Mouse (Mus musculus): ENCODE results near the gene Styxl1. TPM values are rescaled to one million over a fixed set of nuclear protein-coding genes. Genes with fewer than 3 reads are reported as not detected.

Gene Styxl1
- total RNA-seq, 2 experiments from 2014 or later: not detected

- TF ChIP-seq CTCF (conservative IDR thresholded peaks at IDR 0.05): peak; percentile 81
- peak in 1 of 2 experiments; percentile 36 for DNase-seq (ENCODE audit: low spot score in 2 of 2)
- Histone ChIP-seq H3K27ac (no peak overlapping the region), H3K4me3 (no peak overlapping the region)
These were observed 21.6 kb upstream of the Styxl1 start for GRCm38 (mm10) chr5:135799746-135800145.

DNA sequence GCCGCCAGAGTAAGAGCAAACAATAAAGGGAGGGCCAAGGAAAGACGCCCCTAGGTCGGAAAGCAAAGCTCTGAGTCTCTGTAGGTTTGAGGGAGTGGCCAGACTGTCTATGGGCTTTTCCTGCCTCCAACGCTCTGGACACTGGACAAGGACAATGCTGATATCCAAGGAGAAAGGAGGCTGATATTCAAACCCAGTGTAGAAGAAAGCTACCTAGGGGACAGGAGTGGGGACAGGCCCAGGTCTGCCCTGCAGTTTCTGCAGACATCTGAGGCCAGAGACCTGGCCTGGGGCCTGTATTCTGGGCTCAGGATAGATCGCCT, 16.6 kb upstream of the Styxl1 start:
- no peak for DNase-seq (ENCODE audit: low spot score in 2 of 2)
- no peak; the same call in 1 of the 2 replicates for TF ChIP-seq CTCF (conservative IDR thresholded peaks at IDR 0.05)
- Histone ChIP-seq H3K27ac (peak overlapping the region; percentile 76; the same call in 1 of the 2 replicates), H3K4me3 (no peak overlapping the region; the same call in 1 of the 2 replicates)

DNA sequence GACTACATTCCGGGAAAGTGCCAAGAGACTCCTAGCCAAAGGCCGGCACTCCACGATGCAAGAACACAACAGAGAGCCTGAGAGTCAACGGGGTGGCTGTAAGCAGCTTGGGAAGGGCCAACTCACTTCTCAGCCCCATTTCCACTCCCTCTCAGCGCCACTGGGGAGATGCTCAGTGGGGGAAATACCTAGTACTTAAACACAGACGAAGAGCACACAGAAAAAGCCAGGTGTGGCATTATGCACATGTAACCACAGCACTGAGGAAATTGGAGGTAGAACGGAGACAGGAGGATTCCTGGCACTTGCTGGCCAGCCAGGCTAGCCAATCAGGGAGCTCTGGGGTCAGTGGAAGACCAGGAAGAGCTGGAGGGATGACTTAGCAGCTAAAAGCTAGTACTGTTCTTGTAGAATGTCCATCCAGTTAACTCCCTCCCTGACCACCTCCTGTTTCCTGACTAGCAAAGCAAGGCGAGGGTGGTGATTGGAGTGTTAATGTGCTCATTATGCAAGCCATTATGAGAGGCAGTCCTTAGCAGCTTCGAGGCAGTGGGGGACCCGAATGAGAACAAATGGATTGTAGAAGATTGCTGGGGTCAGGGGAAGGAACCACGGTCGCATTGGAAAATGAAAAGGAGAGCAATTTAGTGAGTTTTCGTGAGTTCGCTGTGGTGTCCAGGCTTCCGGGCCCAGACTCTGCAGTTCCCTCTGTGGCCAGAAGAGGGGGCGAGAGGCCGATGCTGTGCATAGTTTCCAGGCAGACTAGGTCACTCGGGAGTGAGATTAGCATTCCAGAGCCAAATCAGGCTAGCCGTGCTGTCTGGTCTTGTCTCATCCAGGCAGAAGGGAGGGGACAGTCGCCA, 16.0 kb upstream of the Styxl1 start:
- TF ChIP-seq CTCF (conservative IDR thresholded peaks at IDR 0.05): peak; percentile 98
- peak; percentile 83 to 93 for DNase-seq (ENCODE audit: low spot score in 2 of 2)
- Histone ChIP-seq H3K4me3 (peak overlapping the region; percentile 38), H3K27ac (peak overlapping the region; percentile 76)

DNA sequence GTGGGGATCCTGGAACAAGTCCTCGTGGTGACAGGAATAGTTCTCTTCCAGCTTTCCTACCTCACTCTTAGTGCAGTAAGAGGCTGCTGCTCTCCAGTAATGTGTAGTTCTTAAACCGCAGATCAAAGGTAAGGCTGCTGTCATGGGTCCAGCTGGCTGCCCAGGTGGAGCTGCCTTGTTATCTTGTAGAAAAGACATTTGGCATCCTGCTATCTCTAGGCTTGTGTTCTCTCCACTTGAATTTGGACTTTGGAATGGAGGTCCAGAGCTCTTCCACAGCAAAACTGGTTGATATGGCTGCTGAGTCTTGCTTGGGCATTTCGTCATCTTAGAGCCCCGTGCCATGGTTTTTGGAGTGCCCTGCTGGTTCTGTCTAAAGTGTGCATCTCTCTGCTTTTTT, 4.7 kb upstream of the Styxl1 start:
- TF ChIP-seq CTCF (conservative IDR thresholded peaks at IDR 0.05): no peak
- no peak for DNase-seq (ENCODE audit: low spot score in 2 of 2)
- no peak overlapping the region for H3K27ac ChIP-seq
- no peak overlapping the region for H3K4me3 ChIP-seq

DNA sequence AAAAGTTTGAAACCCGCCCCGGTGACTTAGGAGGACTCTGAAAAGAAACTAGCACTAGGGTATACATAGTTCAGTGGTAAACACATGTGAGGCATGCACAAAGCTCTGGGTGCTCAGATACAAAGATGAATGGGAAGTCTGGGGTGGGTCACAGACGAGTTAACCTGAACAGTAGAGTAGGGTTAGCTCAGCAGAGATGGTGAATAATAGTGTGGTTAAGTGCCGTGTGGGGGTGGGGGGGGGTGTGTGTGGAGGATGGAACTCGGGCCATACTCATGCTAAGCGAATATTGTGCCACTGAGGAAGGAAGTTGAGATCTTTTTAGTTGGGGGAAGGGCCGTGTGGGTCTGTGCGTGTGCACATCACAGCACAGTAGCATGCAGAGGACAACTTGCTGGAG, 2.1 kb upstream of the Styxl1 start:
- no peak overlapping the region for H3K27ac ChIP-seq
- TF ChIP-seq CTCF (conservative IDR thresholded peaks at IDR 0.05): no peak
- DNase-seq (ENCODE audit: low spot score in 2 of 2): no peak
- H3K4me3 ChIP-seq: no peak overlapping the region; the same call in 1 of the 2 replicates

DNA sequence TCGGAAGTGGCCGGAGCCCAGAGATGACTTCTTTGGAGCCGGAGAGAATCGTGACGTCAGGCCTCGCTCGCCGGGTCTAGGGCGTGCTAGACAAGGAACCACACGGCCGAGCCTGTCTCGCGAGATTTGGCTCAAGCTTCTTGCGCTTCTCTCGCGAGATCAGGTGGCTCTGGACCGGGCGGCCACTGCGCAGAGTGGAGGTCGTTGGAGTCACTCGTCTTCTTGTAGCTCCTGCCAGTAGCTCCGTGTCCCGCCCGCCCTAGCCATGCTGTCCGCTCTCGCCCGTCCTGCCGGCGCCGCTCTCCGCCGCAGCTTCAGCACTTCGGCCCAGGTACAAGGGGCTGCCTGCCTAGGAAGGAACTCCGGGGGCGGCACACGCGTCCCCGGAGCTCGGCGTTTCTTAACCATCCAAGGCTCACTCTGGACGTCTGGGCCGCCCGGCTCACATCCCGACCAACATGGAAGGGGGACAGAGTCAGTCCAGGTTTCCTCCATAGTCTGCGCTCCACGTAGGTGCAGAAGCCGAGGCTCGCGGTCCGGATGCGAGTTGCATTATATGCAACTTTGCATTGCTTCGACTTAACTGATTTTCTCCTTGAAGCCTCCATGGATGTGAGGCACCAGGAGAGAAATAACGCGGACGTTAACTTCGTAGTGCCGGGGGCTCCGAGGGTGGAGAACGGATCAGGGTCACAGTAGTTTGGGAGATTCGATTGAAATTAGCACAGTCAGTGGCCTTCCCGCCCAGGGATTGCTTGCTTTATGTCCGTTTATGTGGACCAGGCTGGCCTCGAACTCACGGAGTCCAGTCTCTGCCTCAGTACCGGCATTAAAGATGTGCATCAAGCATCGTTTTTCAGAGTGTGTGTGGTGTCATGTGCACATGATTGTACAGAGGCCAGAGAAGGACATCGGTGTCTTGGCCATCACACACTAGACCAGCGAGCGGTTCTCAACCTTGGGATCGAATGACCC, 573 bp upstream of the Styxl1 start, which contains the start of gene Mdh2:
TSS of gene Mdh2 (plus strand) at position 10 of the 975 bp plus-strand sequence.
- no peak for TF ChIP-seq CTCF (conservative IDR thresholded peaks at IDR 0.05)
- peak; percentile 98 to 99 for DNase-seq (ENCODE audit: low spot score in 2 of 2)
- peak within 1 kb of the TSS; percentile 83 for H3K4me3 ChIP-seq
- peak within 1 kb of the TSS; percentile 95 for H3K27ac ChIP-seq

DNA sequence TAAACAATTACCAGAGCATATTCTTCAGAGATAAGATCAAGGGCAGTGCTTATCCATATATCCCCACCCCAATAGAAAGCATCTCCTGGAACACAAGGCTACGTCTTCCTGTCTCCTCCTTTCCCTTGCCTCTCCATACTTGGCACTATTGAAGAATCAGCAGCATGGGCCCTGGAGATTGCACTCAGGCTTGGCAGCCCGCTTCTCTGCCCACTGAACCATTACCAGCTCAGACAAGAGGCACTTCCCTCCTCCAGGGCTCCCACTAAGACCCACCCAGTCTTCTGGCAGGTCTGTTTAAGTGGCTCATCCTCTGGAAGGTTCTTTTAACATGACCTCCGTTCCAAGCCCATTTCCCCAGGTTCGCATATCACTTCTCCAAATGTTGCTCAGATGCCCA, 1.6 kb downstream of the Styxl1 start:
- Histone ChIP-seq H3K4me3 (no peak overlapping the region), H3K27ac (no peak overlapping the region)
- no peak for TF ChIP-seq CTCF (conservative IDR thresholded peaks at IDR 0.05)
- DNase-seq (ENCODE audit: low spot score in 2 of 2): no peak

GRCm38 (mm10) chr5:135772519-135772918, 5.7 kb downstream of the Styxl1 start:
- Histone ChIP-seq H3K4me3 (no peak overlapping the region), H3K27ac (no peak overlapping the region)
- no peak for TF ChIP-seq CTCF (conservative IDR thresholded peaks at IDR 0.05)
- no peak for DNase-seq (ENCODE audit: low spot score in 2 of 2)

DNA sequence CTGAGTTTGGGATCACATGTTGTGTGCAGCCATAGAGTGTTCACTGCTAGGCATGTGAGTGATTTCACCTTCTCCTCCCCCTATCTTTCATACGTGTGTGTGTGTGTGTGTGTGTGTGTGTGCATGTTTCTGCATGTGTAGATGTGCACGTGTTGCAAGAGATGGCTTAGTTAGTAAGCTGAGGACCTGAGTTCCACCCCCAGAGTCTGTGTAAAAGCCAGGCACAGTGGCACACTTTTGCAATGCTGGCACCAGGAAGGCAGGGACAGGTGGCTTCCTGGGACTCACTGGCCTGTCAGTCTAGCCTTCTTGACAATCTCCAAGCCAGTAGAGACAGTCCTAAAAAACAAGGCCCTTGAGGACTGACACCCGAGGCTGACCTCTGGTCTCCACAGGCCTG, 13.2 kb downstream of the Styxl1 start:
- Histone ChIP-seq H3K27ac (no peak overlapping the region), H3K4me3 (no peak overlapping the region)
- DNase-seq (ENCODE audit: low spot score in 2 of 2): no peak
- no peak for TF ChIP-seq CTCF (conservative IDR thresholded peaks at IDR 0.05)

DNA sequence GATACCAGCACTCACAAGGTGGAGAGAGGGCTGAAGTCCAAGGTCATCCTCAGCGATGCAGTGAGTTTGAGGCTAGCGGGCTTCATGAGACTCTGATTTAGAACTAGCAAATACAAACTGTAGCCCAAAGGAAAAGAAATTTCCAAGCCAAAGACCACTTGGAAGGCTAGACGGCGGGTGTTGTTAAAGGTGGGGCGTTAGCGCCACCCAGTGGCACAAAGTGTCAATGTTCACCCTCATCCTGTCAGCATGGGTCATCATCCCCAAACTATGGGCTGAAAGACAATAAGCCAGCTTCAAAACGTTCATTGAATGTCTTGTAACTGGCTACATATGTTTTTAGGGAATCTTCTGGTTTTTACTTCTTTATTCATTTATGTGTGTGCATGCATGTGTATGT, 14.7 kb downstream of the Styxl1 start:
- no peak overlapping the region for H3K4me3 ChIP-seq
- peak; percentile 52 to 80 for DNase-seq (ENCODE audit: low spot score in 2 of 2)
- peak; percentile 95 for TF ChIP-seq CTCF (conservative IDR thresholded peaks at IDR 0.05)
- no peak overlapping the region for H3K27ac ChIP-seq

DNA sequence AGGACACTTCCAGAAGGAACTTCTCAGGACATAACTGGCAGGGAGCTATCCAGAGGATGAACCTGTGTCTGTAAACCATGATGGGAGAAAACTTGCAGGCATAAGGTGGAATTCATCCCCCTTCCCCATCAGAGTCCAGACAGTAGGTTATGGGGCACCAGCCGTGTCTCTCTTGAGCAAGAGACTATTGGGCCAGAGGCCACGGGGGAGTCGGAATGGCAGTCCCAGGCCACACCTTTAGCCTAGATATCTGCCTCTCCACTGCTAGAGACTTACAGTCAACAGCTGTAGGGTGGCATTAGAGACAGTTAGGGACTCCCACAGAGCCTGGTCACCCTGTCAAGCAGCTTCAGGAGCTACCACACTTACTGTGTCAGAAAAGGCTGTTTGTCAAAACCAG, 16.3 kb downstream of the Styxl1 start:
- H3K4me3 ChIP-seq: no peak overlapping the region
- no peak for TF ChIP-seq CTCF (conservative IDR thresholded peaks at IDR 0.05)
- no peak for DNase-seq (ENCODE audit: low spot score in 2 of 2)

GRCm38 (mm10) chr5:135751595-135751994, 26.6 kb downstream of the Styxl1 start:
- TF ChIP-seq CTCF (conservative IDR thresholded peaks at IDR 0.05): no peak
- H3K4me3 ChIP-seq: no peak overlapping the region
- no peak overlapping the region for H3K27ac ChIP-seq
- DNase-seq (ENCODE audit: low spot score in 2 of 2): no peak

More for the DNA sequence above, 16.3 kb downstream of the Styxl1 start:
- no peak overlapping the region for H3K27ac ChIP-seq

DNA sequence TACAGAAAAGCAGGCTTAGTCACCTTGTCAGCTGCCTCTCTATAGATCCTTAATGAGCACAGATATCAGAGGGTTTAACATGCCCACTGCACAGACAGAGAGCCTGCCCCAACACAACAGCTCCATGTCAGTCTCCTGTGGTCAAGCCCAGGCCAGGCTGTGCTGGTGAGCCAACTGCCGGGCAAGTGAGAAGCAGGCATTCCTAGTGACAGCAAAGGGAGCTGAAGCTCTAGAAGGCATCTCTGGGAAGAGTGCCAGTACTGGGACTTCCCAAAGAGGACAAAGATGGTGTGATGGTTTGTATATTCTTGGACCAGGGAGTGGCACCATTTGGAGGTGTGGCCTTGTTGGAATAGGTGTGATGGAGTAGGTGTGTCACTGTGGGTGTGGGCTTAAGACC, 27.1 kb downstream of the Styxl1 start:
- Histone ChIP-seq H3K27ac (no peak overlapping the region), H3K4me3 (no peak overlapping the region)
- no peak for TF ChIP-seq CTCF (conservative IDR thresholded peaks at IDR 0.05)
- DNase-seq (ENCODE audit: low spot score in 2 of 2): no peak

Measured in layer of hippocampus, adult 2 months (tissue).